Mouse (Mus musculus) spleen, adult 2 months (tissue): Measurements from ENCODE around the gene C1ql4.

ENCODE experiments used
- CTCF ChIP-seq: fragments of 200-500 bp; IDR thresholded peaks from 2 replicates; pipeline ENCODE4 v1.5.1; 2011; ENCODE audit warnings: mild to moderate bottlenecking, inconsistent platforms; ENCODE audit not compliant: insufficient read depth, insufficient read length, insufficient replicate concordance; ENCODE audit errors: extremely low read depth
- POLR2A ChIP-seq: fragments of 200-500 bp; IDR thresholded peaks from 2 replicates; pipeline ENCODE4 v1.6.1; 2011; ENCODE audit warnings: low read depth, low read length, inconsistent platforms

DNA sequence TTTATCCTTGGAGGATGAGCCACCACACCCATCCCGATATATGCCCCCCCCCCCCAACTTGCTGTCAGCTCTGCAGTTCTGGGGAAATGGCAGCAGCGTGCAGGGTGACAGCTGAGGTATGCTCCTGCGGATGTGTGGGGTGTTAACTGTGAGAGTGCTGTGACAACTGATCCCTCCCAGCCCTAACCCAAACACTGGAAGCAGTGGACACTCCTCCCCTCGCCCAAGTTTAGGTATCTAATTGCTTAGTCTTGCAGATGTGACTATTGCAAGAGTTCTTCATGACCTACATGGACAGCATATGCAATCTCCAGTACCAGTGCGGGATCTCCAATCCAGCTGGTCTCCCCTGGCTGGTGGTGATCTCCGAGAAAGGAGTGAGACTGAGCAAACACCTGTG lies 7.7 kb upstream of the C1ql4 start:
- no peak for TF ChIP-seq POLR2A
- TF ChIP-seq CTCF: no peak
